Mouse (Mus musculus): ENCODE results near the gene Dnajc16. TPM values are rescaled to one million over a fixed set of nuclear protein-coding genes. Genes with fewer than 3 reads are reported as not detected.

Dnajc16 gene
- total and polyA plus RNA-seq, 2 experiments from 2014 or later = 6.1 to 17.5 TPM

GRCm38 (mm10) chr4:141746578-141747346, 44.0 kb downstream of the Dnajc16 start, which contains the start of gene Agmat:
Gene Agmat (plus strand): TSS chr4:141746672.
- no peaks in the 10 kb centered on the region for H3K36me3 ChIP-seq (ENCODE audit: insufficient read depth, low read length)
- no peaks in the 10 kb centered on the region for H3K4me1 ChIP-seq (ENCODE audit: insufficient read depth, low read length)
- 23% methylated on average over 25 of the region's 25 CpGs for WGBS
- ATAC-seq (no peak), DNase-seq (ENCODE audit: low spot score) (no peak)
- no peak within 1 kb of the TSS for H3K4me3 ChIP-seq (ENCODE audit: low read length)
- H3K9ac ChIP-seq (replicated peaks; ENCODE audit: low read length) = no peak within 1 kb of the TSS
- H3K27ac ChIP-seq = no peak within 1 kb of the TSS
- H3K9me3 ChIP-seq (ENCODE audit: low read length) = no peaks in the 10 kb centered on the region
- no peak within 1 kb of the TSS for H3K4me2 ChIP-seq (ENCODE audit: low read depth, low read length)
- no peaks in the 10 kb centered on the region for H3K27me3 ChIP-seq (ENCODE audit: insufficient read depth, low read length)
- TF ChIP-seq CTCF (IDR thresholded peaks at IDR 0.05; ENCODE audit: low read depth) = no peak

GRCm38 (mm10) chr4:141742381-141742780, 48.4 kb downstream of the Dnajc16 start:
- 84% methylated on average over 4 of the region's 4 CpGs for WGBS
- H3K36me3 ChIP-seq (ENCODE audit: insufficient read depth, low read length) = no peaks in the 10 kb centered on the region

GRCm38 (mm10) chr4:141741856-141742255, 48.9 kb downstream of the Dnajc16 start:
- Histone ChIP-seq H3K4me3 (ENCODE audit: low read length) (no peak overlapping the region), H3K27ac (no peak overlapping the region), H3K4me1 (ENCODE audit: insufficient read depth, low read length) (no peaks in the 10 kb centered on the region), H3K9ac (replicated peaks; ENCODE audit: low read length) (no peak overlapping the region), H3K36me3 (ENCODE audit: insufficient read depth, low read length) (no peaks in the 10 kb centered on the region), H3K4me2 (ENCODE audit: low read depth, low read length) (no peak overlapping the region), H3K27me3 (ENCODE audit: insufficient read depth, low read length) (no peaks in the 10 kb centered on the region), H3K9me3 (ENCODE audit: low read length) (no peaks in the 10 kb centered on the region)
- no peak for TF ChIP-seq CTCF (IDR thresholded peaks at IDR 0.05; ENCODE audit: low read depth)
- WGBS = 72% methylated on average over 9 of the region's 9 CpGs
- ATAC-seq (no peak), DNase-seq (ENCODE audit: low spot score) (no peak)

More at GRCm38 (mm10) chr4:141742381-141742780, 48.4 kb downstream of the Dnajc16 start:
- H3K27ac ChIP-seq = no peak overlapping the region
- H3K27me3 ChIP-seq (ENCODE audit: insufficient read depth, low read length) = no peaks in the 10 kb centered on the region
- TF ChIP-seq CTCF (IDR thresholded peaks at IDR 0.05; ENCODE audit: low read depth) = no peak
- no peak overlapping the region for H3K4me3 ChIP-seq (ENCODE audit: low read length)
- no peak overlapping the region for H3K4me2 ChIP-seq (ENCODE audit: low read depth, low read length)
- H3K9ac ChIP-seq (replicated peaks; ENCODE audit: low read length) = no peak overlapping the region
- DNase-seq (ENCODE audit: low spot score) (no peak), ATAC-seq (no peak)
- no peaks in the 10 kb centered on the region for H3K9me3 ChIP-seq (ENCODE audit: low read length)
- no peaks in the 10 kb centered on the region for H3K4me1 ChIP-seq (ENCODE audit: insufficient read depth, low read length)

GRCm38 (mm10) chr4:141738015-141738414, 52.7 kb downstream of the Dnajc16 start:
- TF ChIP-seq CTCF (IDR thresholded peaks at IDR 0.05; ENCODE audit: low read depth) = no peak
- H3K27ac ChIP-seq = no peak overlapping the region
- H3K4me2 ChIP-seq (ENCODE audit: low read depth, low read length) = no peak overlapping the region
- 77% methylated on average over 8 of the region's 8 CpGs for WGBS
- H3K9ac ChIP-seq (replicated peaks; ENCODE audit: low read length) = no peak overlapping the region
- H3K36me3 ChIP-seq (ENCODE audit: insufficient read depth, low read length) = no peaks in the 10 kb centered on the region
- no peaks in the 10 kb centered on the region for H3K27me3 ChIP-seq (ENCODE audit: insufficient read depth, low read length)
- no peaks in the 10 kb centered on the region for H3K9me3 ChIP-seq (ENCODE audit: low read length)
- DNase-seq (ENCODE audit: low spot score) = no peak
- H3K4me3 ChIP-seq (ENCODE audit: low read length) = no peak overlapping the region
- no peak for ATAC-seq
- no peaks in the 10 kb centered on the region for H3K4me1 ChIP-seq (ENCODE audit: insufficient read depth, low read length)

GRCm38 (mm10) chr4:141736856-141737255, 53.9 kb downstream of the Dnajc16 start:
- Histone ChIP-seq H3K9ac (replicated peaks; ENCODE audit: low read length) (no peak overlapping the region), H3K27me3 (ENCODE audit: insufficient read depth, low read length) (no peaks in the 10 kb centered on the region), H3K4me3 (ENCODE audit: low read length) (no peak overlapping the region), H3K27ac (no peak overlapping the region), H3K9me3 (ENCODE audit: low read length) (no peaks in the 10 kb centered on the region), H3K36me3 (ENCODE audit: insufficient read depth, low read length) (no peaks in the 10 kb centered on the region), H3K4me2 (ENCODE audit: low read depth, low read length) (no peak overlapping the region), H3K4me1 (ENCODE audit: insufficient read depth, low read length) (no peaks in the 10 kb centered on the region)
- DNase-seq (ENCODE audit: low spot score) (no peak), ATAC-seq (no peak)
- 71% methylated on average over 4 of the region's 4 CpGs for WGBS
- TF ChIP-seq CTCF (IDR thresholded peaks at IDR 0.05; ENCODE audit: low read depth) = no peak

GRCm38 (mm10) chr4:141735206-141735560, 55.5 kb downstream of the Dnajc16 start:
- no peak for DNase-seq (ENCODE audit: low spot score)
- peak overlapping the region; percentile 35 for H3K4me3 ChIP-seq (ENCODE audit: low read length)
- H3K9me3 ChIP-seq (ENCODE audit: low read length) = no peaks in the 10 kb centered on the region
- H3K27ac ChIP-seq = no peak overlapping the region
- H3K27me3 ChIP-seq (ENCODE audit: insufficient read depth, low read length) = no peaks in the 10 kb centered on the region
- no peaks in the 10 kb centered on the region for H3K4me1 ChIP-seq (ENCODE audit: insufficient read depth, low read length)
- H3K4me2 ChIP-seq (ENCODE audit: low read depth, low read length) = peak overlapping the region; percentile 60
- 25% methylated on average over 9 of the region's 9 CpGs for WGBS
- ATAC-seq = no peak; the same call in 1 of the 2 replicates
- no peak for TF ChIP-seq CTCF (IDR thresholded peaks at IDR 0.05; ENCODE audit: low read depth)
- H3K9ac ChIP-seq (replicated peaks; ENCODE audit: low read length) = peak overlapping the region; percentile 33; the same call in 1 of the 2 replicates
- H3K36me3 ChIP-seq (ENCODE audit: insufficient read depth, low read length) = no peaks in the 10 kb centered on the region
